Mouse (Mus musculus) urinary bladder, postnatal 36 days (tissue): ENCODE measurements around the gene Chpt1.

ENCODE experiments used
- DNase-seq, 2 experiments: peaks; one replicate each; pipeline ENCODE4 v3.0.0; 2022; ENCODE audit warnings: low spot score in 2 of 2, mixed read lengths in 1 of 2

Gene Chpt1

GRCm38 (mm10) chr10:88405812-88406211 lies 98.1 kb downstream of the Chpt1 start:
- no peak for DNase-seq

GRCm38 (mm10) chr10:88404220-88404619 lies 99.7 kb downstream of the Chpt1 start:
- no peak for DNase-seq

- no peak for DNase-seq
Measured at GRCm38 (mm10) chr10:88403021-88403420, 100.9 kb downstream of the Chpt1 start.
